Mouse (Mus musculus): ENCODE measurements around the gene Myo18a.

Myo18a gene

DNA sequence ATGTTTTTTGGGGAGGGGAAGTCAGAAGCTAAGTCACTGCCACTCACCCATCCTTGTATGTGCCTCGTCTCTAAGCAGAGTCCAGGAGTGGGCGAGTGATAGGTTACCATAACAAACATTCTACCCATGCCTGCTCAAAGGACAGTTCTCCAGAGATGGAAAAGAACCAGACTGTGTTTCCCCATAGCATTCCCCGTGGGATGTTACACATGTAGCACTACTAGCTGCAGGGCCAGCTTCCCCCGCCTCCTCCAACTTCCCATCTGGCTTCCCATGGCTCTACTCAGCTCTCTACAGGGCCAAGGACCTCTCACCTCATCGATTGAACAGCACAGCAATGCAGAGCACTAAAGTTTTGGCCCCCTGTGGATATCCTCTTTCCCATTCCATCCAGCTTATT is 32.2 kb downstream of the Myo18a start:
- no peak for DNase-seq (ENCODE audit: low spot score)

DNA sequence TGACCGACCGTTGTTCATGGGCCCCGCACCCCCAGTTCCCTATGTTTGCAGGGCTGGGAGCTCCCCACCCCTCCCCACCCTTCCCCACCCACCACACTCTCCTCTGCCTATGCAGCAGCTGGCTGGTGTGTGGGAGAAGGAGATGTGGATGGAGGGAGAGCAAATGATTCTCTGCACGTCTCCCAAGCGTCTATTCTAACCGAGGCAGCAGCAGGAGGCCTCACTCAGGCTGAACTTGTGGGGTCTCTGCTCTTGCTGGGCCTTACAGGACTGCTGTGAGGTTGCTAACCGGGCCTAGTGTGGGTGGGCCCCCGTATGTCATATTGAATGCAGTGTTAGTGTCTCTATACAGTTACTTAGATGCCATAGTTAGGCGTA is 37.4 kb downstream of the Myo18a start:
- DNase-seq (ENCODE audit: low spot score): no peak

DNA sequence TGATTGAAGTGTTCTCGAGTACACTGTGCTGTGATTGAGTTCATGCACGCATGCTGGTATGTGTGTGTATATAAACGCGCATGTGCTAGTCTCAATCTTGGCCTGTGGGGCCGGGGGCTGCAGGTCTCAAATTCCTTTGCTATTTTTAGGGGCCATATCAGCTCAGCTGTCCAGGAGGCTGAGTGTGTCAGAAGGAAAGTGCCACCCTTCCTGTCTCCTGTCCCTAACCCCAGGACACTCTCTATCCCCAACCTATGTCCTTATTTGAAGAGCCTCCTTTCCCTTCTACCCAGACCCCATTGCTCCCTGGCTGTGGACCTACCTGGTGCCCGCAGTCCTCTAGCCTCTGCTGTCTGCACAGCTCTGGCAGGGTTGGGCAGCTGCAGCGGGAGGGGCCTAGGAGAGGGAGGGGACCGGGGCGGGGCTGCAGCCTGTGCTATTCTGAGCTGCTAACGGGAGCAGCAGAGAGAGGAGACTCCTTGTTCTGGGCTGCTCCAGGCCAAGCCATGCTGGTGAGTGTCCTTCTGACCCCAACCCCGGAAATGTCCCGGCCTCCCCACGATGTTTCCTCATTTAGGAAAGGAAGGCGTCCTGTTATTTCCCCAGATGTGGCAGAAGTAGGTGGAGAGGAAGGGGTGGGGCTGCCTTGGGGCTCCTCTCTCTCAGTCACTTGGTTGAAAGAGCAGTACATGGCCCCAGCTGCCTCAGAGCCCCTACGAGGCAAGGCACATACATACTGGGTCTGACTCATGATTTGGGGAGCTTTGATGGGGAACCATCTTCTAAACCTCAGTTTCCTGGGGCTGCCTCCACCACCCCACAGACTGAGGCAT is 38.0 kb downstream of the Myo18a start:
- no peak for DNase-seq (ENCODE audit: low spot score)

DNA sequence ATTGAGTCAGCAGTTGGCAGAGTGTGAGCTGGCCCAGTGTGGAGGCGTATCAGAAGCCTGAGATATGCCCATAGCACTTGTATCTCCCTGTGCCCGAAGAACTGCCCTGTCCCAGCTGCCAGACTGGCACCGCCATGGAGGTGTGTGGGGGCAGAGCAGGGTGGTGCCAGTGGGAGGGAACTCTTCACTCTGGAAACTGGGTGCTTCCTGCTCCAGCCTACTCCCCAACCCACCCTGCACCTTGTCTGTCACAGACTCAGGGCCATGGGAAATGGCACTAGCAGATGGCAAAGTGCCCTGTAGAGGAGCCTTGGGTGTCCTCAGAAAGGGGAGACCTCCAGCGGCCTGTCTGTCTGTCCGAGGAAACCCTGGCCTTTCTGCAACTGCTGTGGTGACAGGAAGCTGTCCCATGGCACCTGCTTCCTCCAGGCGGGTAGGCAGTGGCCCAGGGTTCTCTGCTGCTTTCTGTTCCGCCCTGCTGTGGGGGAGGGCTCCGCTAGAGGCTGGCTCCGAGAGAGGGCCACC is 39.4 kb downstream of the Myo18a start:
- no peak for DNase-seq (ENCODE audit: low spot score)

DNA sequence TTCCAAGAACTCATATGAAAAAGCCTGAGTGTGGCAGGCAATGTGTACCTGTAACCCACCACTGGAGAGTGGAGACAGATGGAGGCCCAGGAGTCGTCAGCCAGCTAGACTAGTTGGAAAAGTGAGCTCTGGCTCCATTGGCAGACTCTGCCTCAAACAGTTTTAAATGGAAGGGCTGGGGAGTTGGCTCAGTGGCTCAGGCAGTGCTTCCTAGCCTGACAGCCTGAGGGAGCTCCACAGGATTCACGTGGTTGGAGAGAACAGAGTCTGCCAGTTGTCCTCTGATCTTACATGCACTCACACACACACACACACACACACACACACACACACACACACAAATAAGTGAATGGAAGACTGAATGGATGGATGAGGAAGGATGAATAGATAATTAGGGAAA is 43.2 kb downstream of the Myo18a start:
- no peak for DNase-seq (ENCODE audit: low spot score)

DNA sequence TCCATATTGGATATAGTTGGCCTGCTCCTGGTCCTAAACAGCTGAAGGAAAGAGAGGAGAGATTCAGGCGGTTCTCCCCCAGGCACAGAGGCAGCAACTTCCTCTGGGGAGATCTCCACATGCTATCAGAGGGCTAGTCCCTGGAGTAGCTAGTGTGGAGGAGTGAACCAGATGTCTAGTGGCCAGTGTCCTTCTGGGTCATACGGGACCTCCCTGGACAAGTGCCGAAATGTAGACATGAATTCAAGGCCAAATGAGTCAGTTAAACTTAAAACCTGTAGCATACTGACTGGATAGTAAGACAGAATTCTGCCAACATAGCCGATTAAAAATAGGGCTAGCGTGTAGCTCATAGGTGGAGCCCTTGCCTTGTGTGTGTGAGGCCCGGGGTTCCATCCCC is 43.8 kb downstream of the Myo18a start:
- DNase-seq (ENCODE audit: low spot score): no peak

DNA sequence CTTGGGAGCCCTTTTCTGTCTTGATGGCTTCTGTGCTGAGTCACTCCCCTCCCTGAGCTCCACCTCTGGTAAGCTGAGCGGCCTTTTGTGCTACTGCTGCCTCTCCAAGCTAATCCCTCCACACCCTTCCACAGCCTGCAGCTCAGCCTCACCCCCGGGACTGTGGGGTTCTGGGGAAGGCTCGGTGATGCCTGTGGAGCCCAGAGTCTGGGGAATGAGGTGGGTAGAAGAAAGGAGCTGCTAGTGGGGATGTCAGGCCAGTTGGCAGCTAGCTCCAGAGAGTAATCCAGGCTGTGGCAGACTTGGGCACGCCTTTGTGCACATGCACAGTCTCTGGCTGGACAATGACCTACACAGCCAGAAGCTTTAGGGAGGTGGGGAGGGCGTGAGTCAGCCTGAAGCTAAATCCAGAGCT is 45.0 kb downstream of the Myo18a start:
- no peak for DNase-seq (ENCODE audit: low spot score)

DNA sequence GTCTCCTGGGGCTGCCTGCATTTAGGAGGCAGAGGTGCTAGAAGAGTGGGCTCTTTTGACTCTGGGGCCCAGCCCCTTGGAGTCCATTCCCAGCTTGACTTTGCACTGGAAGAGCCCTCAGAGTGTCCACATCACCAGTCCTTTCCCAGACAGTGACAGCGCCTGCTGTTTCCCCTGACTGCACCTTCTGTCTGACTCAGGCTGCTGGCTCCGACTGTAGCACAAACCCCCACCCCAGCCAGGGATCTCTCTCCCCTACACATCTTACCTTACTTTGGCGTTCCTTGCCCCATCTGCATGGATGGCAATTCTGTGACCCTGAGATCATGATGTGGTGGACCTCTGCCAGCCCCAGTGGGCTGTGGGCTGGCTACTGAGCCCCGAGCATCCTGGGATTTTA is 46.2 kb downstream of the Myo18a start:
- DNase-seq (ENCODE audit: low spot score): no peak

DNA sequence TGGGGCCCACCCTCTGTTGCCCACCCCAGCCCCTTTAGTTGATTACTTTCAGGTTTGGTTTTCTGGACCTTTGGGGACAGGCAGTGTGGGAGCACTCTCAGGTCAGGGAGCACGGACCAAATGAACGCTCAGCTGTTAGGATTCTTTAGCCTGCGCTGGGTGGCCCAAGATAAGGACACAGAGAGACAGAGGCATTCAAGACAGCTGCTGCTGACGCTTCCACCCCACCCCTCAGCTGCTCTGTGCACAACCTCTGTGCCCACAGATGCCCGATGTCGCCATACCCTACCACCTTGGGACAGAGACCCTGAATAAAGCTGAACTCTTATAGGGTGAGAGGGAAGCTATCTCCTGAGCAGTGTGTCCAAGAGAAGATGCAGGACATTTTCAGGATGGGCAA is 47.0 kb downstream of the Myo18a start:
- DNase-seq (ENCODE audit: low spot score): no peak

DNA sequence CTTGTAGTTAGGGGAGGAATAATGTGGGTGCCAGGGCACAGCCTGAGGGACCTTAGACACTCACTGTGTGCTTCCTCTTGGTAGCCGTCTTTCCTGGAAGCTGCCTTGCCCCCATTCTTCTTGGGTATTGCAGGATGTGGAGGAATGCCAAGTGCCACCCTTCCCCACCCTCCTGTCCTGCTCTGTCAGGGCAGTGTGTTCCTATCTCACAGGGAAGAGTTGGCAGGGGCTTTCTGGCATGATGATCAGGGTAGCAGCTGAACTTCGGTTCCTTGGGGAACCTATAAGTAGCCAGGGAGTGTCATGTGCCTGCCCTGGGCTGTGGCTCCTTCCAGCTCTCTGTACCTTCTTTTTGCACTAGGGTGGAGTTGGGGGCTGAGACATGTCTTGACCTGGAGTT is 50.9 kb downstream of the Myo18a start:
- DNase-seq (ENCODE audit: low spot score): no peak

DNA sequence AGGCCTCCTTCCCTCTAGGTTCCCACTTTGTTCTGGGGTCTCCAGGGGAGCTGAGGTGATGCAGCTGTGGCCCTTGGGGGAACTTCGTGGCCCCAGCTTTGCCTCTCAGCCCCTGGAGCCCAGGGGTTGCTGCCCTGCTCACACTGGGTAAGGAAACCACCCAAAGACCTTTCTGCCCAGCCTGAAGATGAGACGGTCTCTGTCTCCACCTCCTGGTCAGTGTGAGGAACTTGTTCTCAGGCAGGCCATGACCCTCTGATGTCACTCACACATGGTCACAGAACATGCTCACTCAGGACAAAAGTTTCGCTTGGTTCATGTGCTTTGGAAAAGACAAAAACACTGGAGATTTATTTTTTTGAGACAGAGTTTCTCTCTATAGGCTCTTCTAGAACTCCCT is 53.0 kb downstream of the Myo18a start:
- DNase-seq (ENCODE audit: low spot score): no peak

DNA sequence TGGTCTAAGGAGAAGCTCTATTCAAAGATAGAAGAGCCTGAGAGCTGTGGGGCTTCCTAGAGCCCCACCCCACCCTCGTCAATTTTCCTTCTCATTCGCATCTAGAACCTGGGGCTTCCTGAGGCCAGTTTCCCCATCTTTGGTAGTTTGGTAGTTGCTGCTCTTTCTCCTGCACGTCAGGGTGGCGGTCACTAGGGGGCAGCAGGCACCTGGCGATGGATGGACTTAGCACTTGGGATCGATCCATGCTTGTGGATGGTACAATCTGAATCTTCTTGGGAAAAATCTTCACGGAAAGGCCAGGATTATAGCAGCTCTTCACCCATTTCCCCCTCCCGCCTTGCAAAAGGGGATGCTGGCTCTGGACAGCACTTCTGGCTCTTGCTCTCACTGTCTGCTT is 58.6 kb downstream of the Myo18a start:
- no peak for DNase-seq (ENCODE audit: low spot score)

DNA sequence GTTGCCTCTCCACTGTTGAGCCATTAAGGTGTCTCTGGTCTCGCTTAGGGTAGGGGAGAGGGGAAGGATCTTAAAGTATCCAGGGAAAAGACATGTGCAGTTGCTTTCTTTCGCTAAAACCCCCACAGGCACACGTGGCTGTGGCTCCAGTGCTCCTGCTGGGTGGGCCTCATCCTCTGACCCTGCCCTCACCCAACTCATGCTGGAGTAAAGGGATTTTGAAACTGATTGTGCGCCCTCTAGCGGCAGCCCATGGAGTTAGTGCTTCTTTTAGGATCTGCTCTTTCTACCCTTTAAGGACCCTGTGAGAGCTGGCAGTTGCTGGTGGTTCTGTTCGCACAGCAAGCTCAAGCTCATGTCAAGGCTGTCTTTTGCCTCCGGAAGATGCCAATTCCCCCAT is 59.7 kb downstream of the Myo18a start:
- DNase-seq (ENCODE audit: low spot score): no peak

DNA sequence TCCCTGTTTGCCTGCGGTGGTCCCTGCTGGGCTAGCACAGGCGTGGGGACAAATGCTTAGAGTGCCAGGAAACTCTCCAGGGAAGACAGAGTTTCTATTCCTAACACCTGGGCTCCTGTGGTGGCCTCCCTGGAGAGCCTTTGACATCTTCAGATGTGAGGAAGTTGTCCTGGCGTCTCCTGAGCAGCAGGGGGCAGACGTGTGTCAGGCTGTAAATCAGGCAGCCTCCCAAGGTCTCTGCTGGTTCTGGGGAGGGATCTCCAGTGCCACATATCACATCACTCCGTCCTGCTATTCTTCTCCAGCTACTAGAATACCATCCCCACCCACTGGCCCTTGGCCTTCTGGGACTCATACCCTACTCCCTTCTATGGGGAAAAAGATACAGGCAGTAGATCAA is 62.8 kb downstream of the Myo18a start:
- no peak for DNase-seq (ENCODE audit: low spot score)

DNA sequence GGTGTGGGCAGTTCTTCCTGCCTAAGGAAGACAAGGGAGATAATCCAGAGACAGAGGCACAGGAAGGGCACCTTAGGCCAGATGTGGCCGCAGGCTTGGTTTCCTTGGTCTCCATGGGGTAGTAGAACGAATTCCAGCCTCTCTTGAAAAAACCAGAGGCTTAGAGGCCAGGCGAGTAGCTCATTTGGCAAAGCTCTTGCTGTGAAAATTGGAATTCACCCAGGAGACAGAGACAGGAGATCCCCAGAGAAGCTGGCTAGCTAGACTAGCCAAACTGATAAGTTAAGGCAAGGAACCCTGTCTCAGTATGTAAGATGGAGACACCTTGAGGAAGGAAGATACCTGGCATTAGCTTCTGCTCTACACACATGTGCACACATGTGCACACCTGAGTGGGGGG is 63.3 kb downstream of the Myo18a start:
- no peak for DNase-seq (ENCODE audit: low spot score)

DNA sequence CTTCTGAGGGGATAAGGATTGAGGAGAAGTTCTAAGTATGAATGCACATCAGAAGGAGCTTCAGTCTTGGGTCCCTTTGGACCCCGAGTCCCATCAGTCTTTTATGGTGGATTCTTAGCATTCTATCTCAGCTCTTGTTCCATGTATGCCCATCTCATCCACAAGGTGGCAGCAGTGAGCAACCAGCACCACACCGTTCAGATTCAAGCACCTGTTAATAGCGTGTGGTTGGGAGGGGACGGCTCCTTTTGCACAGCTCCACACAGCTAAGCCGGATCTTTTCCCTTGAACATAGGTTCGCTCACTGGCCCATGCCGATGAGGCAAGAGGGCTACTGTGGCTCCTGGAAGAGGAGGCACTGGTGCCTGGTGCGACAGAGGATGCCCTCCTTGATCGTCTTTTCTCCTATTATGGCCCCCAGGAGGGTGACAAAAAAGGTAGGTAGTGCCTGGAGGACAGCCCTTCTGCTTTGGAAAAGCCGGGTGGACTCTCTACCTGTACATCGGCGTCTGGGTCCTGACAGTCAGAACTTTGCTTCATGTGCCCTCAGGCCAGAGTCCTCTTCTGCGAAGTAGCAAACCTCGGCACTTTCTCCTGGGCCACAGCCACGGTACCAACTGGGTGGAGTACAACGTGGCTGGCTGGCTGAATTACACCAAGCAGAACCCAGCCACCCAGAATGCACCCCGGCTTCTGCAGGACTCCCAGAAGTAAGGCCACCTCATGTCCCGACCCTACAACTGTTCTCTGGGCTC is 64.4 kb downstream of the Myo18a start:
- no peak for DNase-seq (ENCODE audit: low spot score)

DNA sequence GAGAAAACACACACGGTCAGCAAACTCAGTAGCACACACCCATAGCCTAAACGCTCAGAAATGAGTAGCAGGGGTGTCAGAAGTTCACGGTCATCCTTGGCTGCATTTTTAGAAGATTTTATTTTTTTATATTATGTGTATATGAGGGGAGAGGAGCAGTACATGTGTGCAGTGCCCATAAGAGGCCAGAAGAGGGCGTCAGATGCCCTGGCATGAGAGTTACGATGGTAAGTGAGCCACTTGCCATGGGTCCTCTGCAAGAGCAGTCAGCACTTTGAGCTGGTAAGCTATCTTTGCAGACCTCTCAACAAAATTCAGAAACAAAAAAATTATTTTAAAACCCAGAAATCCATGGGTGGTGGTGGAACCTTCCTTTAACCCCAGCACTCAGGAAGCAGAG is 65.1 kb downstream of the Myo18a start:
- no peak for DNase-seq (ENCODE audit: low spot score)

DNA sequence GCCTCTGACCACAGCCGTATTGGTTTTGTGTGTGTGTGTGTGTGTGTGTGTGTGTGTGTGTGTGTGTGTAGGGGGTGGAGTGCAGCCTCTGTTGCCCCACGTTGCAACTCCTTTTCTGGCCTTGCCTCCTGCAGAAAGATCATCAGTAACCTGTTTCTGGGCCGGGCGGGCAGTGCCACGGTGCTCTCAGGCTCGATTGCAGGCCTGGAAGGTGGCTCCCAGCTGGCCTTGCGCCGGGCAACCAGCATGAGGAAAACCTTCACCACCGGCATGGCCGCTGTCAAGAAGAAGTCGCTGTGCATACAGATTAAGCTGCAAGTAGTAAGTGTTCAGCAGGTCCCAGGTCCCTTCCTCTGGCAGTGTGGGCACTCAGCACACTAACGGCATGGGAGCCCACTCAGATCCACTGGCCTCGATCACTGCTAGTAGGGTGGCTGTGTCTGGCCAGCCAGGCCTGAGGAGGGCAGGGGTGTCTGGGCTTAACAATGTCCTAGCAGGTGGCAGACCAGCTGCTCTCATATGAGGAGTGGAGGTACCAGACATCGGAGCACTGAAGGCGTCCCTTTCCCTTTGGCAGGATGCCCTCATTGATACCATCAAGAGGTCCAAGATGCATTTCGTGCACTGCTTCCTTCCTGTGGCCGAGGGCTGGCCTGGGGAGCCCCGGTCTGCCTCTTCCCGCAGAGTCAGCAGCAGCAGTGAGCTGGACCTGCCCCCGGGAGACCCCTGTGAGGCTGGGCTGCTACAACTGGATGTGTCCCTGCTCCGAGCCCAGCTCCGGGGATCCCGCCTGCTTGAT is 66.2 kb downstream of the Myo18a start:
- DNase-seq (ENCODE audit: low spot score): no peak

DNA sequence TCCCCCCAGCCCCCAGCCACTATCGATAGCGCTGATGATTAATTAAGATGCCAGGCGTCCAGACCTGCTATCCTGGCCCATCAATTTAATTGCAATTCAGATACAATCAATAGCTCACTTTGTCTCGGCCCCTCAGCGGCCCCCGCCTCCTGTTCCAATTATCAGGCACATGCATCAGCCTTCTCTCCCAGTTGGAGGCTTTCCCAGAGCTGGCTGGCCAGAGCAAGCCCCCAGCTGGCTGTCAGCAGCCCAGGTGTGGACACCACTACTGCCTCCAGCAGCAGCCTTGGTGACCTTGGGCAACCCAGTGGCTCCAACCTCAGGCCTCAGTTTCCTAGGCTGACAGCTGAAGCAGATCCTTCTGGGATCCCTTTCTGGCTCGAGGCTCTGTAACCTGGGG is 67.8 kb downstream of the Myo18a start:
- no peak for DNase-seq (ENCODE audit: low spot score)

DNA sequence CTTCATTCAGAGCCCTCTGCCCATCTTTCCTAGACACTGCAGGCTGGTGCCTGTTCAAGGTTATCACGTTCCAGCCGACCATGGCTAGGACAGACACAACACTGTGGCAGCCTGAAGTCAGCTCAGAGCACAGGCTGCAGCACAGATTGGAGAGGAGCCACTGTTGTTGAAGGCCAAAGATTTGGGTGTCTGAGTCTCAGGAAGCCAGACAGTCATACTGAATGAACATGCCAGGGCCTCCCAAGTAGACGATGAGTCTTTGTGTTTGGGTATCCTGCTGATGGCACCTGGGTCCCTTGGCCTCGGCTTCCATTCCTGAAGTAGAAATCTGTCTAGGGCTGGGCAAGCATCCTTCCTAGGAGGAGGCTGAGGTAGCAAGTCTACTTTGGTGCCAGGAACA is 69.5 kb downstream of the Myo18a start:
- DNase-seq (ENCODE audit: low spot score): no peak

DNA sequence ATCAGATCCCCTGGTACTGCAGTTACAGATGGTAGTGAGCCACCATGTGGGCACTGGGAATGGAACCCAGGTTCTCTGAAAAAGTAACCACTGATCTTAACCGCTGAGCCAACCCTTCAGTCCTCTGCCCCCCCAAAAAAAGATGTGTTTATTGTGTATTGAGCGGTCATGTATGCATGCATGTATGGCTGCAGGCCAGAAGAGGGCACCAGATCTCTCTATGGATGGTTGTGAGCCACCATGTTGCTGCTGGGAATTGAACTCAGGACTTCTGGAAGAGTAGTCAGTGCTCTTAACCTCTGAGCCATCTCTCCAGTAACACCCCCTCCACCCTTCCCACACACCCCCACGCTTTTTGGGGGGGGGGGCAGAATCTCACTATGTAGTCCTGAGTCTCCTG is 72.1 kb downstream of the Myo18a start:
- DNase-seq (ENCODE audit: low spot score): no peak

DNA sequence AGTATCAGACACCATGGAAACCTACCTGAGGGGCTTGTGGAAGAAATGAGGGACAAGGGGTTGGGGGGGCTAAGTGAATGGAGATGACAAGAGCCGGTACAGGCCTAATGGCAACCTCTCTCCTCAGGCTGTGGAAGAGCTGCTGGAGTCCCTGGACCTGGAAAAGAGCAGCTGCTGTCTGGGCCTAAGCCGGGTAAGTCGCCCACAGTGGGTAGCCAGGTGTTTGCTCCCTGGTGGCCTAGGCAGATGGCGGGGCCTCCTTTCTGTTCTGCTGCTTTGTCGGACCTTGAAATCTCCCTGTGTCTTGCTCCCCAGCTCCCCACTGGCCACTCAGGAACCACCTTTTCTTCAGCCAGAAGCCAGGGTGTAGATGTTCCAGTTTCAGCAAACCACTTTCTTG is 73.2 kb downstream of the Myo18a start:
- DNase-seq (ENCODE audit: low spot score): no peak

DNA sequence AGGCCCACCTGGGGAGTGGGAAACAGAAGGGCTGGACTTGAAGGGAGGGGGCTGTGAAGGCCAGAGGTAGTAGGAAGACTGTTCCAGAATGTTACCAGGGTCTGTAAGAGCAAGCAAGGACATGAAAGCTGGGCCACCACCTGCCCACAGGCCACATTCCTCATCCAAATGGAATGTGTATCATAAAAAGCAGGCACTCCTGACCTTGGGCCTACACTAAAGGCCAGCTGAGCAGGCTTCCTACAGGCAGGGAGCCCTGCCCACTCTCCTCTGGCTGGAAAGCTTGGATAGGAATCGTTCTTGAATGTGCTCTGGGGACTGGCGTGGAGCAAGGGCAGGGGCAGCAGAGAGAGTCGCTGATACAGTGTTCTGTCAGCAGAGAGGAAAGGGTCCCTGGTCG is 73.7 kb downstream of the Myo18a start:
- DNase-seq (ENCODE audit: low spot score): no peak

Measured in urinary bladder, postnatal 10 days (tissue).